Mouse (Mus musculus) brain, embryonic 14.5 days (tissue): ENCODE measurements around the gene 4930572O03Rik. TPM values are rescaled to one million over a fixed set of nuclear protein-coding genes. Genes with fewer than 3 reads are reported as not detected.
"Not testable (repeated sequence)": the region's sequence is repeated elsewhere in the genome, so short reads cannot be mapped to it uniquely, and the experiment has no call there.

Source experiments
- DNase-seq: peaks from one replicate; pipeline ENCODE4 v3.0.0-alpha.2; 2011; ENCODE audit warnings: low read depth
- CTCF ChIP-seq: fragments of 200-500 bp; IDR thresholded peaks from 2 replicates; pipeline ENCODE4 v1.5.1; 2012; ENCODE audit warnings: inconsistent platforms, mild to moderate bottlenecking, moderate library complexity, borderline replicate concordance; ENCODE audit not compliant: insufficient read depth, insufficient read length; ENCODE audit errors: extremely low read depth
- polyA plus RNA-seq: library from polyadenylated mRNA; depleted of rRNA; stranded (reverse); fragments of >200 nt; gene quantifications from 2 replicates; pipeline ENCODE4 v1.2.3, GENCODE M21; 2012; rRNA removed

The 4930572O03Rik gene
- polyA plus RNA-seq, 1 experiment, result not detected

- peak; percentile 8; the same call in 1 of the 2 replicates for TF ChIP-seq CTCF
- peak; percentile 28 for DNase-seq
Measured at GRCm38 (mm10) chr5:15652334-15652733, 4.5 kb downstream of the 4930572O03Rik start.

DNA sequence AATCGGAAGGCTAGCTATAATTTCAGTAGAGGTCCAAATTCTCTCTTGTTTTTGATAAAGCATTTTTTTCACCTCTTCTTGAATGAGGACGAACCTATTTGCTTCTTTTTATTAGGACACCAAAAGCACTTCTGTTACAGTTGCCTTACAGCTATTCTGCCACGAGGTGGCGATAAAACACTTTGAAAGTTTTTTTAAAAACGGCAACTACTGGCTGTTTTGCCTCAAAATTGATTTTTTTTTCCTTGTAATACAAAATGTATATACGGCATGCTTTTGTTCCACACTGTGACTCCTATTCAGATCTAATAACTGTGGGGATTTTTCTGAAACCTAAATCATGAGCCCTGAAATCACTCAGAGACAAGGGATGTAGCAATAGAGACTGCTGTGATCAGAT lies 11.2 kb downstream of the 4930572O03Rik start:
- DNase-seq, result not testable (repeated sequence)

GRCm38 (mm10) chr5:15637637-15638036 lies 19.2 kb downstream of the 4930572O03Rik start:
- DNase-seq, result not testable (repeated sequence)

DNA sequence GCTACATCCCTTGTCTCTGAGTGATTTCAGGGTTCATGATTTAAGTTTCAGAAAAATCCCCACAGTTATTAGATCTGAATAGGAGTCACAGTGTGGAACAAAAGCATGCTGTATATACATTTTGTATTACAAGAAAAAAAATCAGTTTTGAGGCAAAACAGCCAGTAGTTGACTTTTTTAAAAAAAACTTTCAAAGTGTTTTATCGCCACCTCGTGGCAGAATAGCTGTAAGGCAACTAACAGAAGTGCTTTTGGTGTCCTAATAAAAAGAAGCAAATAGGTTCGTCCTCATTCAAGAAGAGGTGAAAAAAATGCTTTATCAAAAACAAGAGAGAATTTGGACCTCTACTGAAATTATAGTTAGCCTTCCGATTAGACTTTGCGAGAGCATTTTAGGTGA lies 26.8 kb downstream of the 4930572O03Rik start:
- not testable (repeated sequence) for DNase-seq

DNA sequence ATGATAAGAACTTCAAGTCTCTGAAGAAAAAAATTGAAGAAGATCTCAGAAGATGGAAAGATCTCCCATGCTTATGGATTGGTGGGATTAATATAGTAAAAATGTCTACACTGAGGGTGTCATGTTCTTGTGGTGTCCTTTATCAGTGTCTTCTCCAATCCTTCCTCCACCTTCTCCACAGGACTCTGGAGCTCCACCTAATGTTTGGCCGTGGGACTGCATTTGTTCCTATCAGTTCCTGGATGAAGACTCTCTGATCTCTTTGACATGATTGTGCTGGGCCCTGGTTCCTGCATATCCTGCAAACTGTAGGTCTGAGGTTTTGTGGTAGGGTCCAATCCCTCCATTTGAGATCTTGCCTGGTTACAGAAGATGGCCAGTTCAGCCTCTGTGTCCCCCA lies 28.7 kb downstream of the 4930572O03Rik start:
- DNase-seq, result not testable (repeated sequence)

- DNase-seq, result not testable (repeated sequence)
Measured at GRCm38 (mm10) chr5:15618764-15619163, 38.1 kb downstream of the 4930572O03Rik start, which contains the start of gene Speer4d. TSS of gene Speer4d (plus strand) at chr5:15619064.

DNA sequence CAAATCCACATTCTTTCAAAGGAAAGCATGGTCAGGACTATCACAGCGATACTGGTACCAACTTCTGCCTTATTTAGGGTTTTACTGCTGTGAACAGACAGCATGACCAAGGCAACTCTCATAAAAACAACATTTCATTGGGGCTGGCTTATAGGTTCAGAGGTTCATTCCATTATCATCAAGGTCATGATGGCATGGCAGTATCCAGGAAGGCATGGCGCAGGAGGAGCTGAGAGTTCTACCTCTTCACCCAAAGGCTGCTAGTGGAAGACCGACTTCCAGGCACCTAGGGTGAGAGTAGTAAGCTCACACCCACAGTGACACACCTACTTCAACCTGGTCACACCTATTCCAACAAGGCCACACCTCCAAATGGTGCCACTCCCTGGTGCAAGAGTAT lies 40.7 kb downstream of the 4930572O03Rik start:
- DNase-seq, result not testable (repeated sequence)

DNA sequence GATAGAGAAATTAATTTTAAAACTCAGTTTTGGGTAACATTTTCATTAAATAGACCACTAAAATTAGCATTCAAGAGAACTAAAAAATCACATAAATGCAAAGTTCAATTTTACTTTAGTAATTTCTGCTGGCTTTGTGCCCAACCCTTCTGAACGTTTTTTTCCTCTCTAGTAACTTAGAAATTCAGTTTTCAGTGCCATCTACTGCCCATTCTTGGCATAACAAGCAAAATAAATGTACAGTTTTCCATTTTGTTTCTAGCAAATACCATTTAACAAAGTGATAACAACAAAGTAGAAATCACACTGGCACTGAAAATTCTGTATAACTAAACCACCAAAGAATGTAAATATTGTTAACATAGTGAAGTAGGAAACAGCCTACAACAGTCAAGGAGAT lies 46.2 kb downstream of the 4930572O03Rik start:
- DNase-seq, result peak; percentile 47

- DNase-seq, result not testable (repeated sequence)
Measured at GRCm38 (mm10) chr5:15606677-15607076, 50.2 kb downstream of the 4930572O03Rik start.

DNA sequence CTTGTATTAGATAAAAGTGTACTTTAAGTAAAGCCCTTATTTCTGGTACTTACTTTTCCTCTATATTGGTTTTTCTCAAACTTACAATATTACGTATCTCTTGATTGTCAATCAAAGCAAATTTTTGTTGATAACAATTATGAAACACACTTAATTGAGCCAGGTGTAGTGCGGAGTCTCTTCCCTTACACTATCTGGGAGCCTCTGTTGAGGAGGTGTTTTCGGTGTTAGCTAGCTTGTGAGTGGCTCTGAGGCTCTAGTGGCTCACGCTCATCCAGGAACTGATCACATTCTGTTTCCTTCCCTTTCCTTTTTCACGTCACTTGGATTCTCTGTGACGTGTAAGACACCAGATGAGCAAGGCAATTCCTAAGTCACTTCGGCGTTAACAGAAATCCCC lies 53.3 kb downstream of the 4930572O03Rik start:
- not testable (repeated sequence) for DNase-seq

DNA sequence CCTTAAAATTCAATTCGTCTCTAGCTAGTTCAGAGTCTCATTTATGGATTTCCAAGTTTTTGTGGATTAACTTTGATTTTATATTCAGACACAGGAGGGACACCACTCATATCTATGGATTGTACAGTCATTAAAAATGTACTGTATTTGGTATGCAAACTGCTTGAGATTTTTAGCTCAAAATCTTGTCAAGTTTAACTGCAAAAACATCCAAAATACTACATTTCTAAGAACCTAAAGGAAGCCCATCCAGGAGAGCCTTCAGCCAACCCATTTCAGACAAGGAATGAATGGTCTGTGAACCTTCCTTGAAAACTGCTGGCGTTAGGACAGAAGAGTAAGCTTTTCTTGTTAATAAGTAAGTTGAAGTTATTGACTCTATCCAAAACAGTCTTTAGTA lies 53.9 kb downstream of the 4930572O03Rik start:
- not testable (repeated sequence) for DNase-seq

- not testable (repeated sequence) for DNase-seq
Measured at GRCm38 (mm10) chr5:15602424-15602947, 54.4 kb downstream of the 4930572O03Rik start.

Other genes with a start within 250 kb of the 4930572O03Rik start
- not detected in 2 replicates for gene Gm21149, start 180.5 kb downstream of the 4930572O03Rik start, polyA plus RNA-seq
- not detected in 2 replicates for gene Gm21190, start 127.8 kb downstream of the 4930572O03Rik start, polyA plus RNA-seq
- gene Gm21083, start 79.7 kb downstream of the 4930572O03Rik start, polyA plus RNA-seq, result not detected in 2 replicates
- not detected in 2 replicates for gene Speer4d, start 38.0 kb downstream of the 4930572O03Rik start, polyA plus RNA-seq
- gene Speer4c, start 57.2 kb upstream of the 4930572O03Rik start, polyA plus RNA-seq, result not detected in 2 replicates